Mouse (Mus musculus) midbrain, embryonic 16.5 days (tissue): ENCODE data around the gene Gm10160. TPM values are rescaled to one million over a fixed set of nuclear protein-coding genes. Genes with fewer than 3 reads are reported as not detected.

Experiments used
- ATAC-seq: fragments of 200-750 bp; cut with Nextera tagmentation; 2 replicates; pipeline ENCODE4 v1.8.0; 2017; ENCODE audit warnings: moderate TSS enrichment
- H3K27ac ChIP-seq: fragments of 300-500 bp; sonication (generic); 2 replicates; pipeline ENCODE4 v1.5.1; 2014; ENCODE audit warnings: mild to moderate bottlenecking, low read length, mixed read lengths
- H3K27me3 ChIP-seq: fragments of 300-500 bp; sonication (generic); 2 replicates; pipeline ENCODE4 v1.6.1; 2014; ENCODE audit warnings: low read depth, low read length, mixed read lengths; ENCODE audit not compliant: control insufficient read depth, insufficient read depth
- H3K36me3 ChIP-seq: fragments of 300-500 bp; sonication (generic); 2 replicates; pipeline ENCODE4 v1.6.1; 2014; ENCODE audit warnings: mild to moderate bottlenecking, low read length, moderate library complexity, mixed read lengths; ENCODE audit not compliant: control insufficient read depth, insufficient read depth
- H3K4me1 ChIP-seq: fragments of 300-500 bp; sonication (generic); 2 replicates; pipeline ENCODE4 v1.6.1; 2014; ENCODE audit warnings: mild to moderate bottlenecking, low read length, mixed read lengths; ENCODE audit not compliant: control insufficient read depth, insufficient read depth
- H3K4me2 ChIP-seq: fragments of 300-500 bp; sonication (generic); 2 replicates; pipeline ENCODE4 v1.6.1; 2014; ENCODE audit warnings: mild to moderate bottlenecking, low read length, mixed read lengths
- H3K4me3 ChIP-seq: fragments of 300-500 bp; sonication (generic); 2 replicates; pipeline ENCODE4 v1.5.1; 2014; ENCODE audit warnings: low read depth, mild to moderate bottlenecking, low read length, moderate library complexity, mixed read lengths
- H3K9ac ChIP-seq: fragments of 300-500 bp; sonication (generic); 2 replicates; pipeline ENCODE4 v1.6.1; 2014; ENCODE audit warnings: low read depth, low read length, mixed read lengths
- H3K9me3 ChIP-seq: fragments of 300-500 bp; sonication (generic); replicated peaks from 2 replicates; pipeline ENCODE4 v1.6.1; 2014; ENCODE audit warnings: mild to moderate bottlenecking, low read length, mixed read lengths; ENCODE audit not compliant: control insufficient read depth, poor library complexity, severe bottlenecking
- WGBS: fragments of 180-500 bp; shearing (Covaris S2); extraction: QIAGEN DNeasy Blood & Tissue Kit; methylation state at CpG from one replicate; pipeline ENCODE4 v1.1.7; 2014; 5-methylcytosine and 5-hydroxymethylcytosine counted together
- polyA plus RNA-seq: library from polyadenylated mRNA; unstranded; fragments of >200 nt; fragmentation: Nextera tagmentation; extraction: Ambion mirVana; gene quantifications from 2 replicates; pipeline ENCODE4 v1.2.1, GENCODE M21; 2015

Gene Gm10160
- polyA plus RNA-seq, 1 experiment from 2014 or later, result not detected

DNA sequence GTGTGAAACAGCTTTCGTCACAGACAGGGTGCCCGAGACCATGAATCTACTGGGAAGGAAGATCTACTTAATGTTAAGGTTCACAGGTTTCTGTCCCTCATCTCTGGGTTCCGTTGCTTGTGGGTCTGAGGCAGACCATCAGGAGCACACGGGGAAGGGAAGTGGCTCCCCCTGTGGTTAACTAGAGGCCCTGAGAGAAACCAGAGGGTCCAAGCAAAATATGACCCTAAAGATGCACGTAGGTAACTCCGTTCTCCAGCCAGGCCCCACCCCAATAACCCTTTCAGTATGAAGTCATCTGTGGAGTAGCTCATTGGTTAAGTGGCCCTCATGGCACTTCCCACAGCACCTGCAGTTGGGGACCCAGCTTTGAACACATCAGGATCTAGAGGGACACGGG, 6.0 kb downstream of the Gm10160 start:
- H3K9ac ChIP-seq, result no peak overlapping the region
- H3K36me3 ChIP-seq, result no peaks in the 10 kb centered on the region
- WGBS, result 90% methylated on average over 7 of the region's 7 CpGs
- no peak overlapping the region for H3K4me3 ChIP-seq
- H3K4me1 ChIP-seq, result no peaks in the 10 kb centered on the region; the same call in 1 of the 2 replicates
- no peak for ATAC-seq
- H3K27ac ChIP-seq, result no peak overlapping the region
- no peak overlapping the region for H3K4me2 ChIP-seq
- no peaks in the 10 kb centered on the region for H3K27me3 ChIP-seq
- no peaks in the 10 kb centered on the region for H3K9me3 ChIP-seq

DNA sequence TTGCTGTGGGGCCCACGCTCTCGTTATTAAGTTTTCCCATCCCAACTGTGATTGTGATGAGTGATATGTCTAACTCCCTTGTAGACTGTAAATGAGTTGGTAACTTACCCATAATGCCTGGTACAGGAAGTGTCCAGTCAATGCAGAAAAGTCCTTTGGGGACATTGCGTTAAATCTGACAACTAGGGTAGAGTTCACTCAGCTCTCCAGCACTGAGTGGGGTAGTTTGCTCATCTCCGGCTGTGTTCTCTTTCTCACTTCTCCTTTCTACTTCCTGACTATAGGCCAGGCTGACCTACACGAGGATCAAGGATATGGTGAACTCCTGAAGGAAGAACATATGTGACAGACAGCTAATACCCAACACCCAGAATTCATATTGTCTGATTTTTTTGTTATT, 6.4 kb downstream of the Gm10160 start:
- WGBS, result 87% methylated on average over 5 of the region's 5 CpGs
- Histone ChIP-seq H3K36me3 (no peaks in the 10 kb centered on the region), H3K27ac (no peak overlapping the region), H3K4me3 (no peak overlapping the region), H3K9ac (no peak overlapping the region), H3K9me3 (no peaks in the 10 kb centered on the region), H3K4me2 (no peak overlapping the region), H3K27me3 (no peaks in the 10 kb centered on the region), H3K4me1 (no peaks in the 10 kb centered on the region)
- no peak for ATAC-seq

DNA sequence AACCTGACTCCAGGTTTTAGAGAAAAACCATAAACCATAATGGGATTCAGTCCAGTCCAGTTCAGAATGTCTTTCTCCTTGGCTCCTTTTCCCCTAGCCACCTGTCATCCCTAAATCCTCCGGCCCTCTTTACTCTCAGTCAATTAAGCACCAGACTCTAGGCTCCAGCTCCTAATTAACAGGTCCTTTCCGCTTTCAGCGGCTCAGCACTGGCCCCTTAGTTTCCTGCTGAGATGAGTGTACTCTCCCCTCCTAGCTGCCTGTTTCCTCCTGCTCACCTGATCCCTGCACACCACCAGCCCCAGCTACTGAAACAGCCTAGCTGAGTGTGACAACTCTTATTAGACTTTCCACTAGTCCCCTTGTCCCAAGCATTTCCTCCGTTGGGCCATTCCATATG, 7.8 kb downstream of the Gm10160 start:
- Histone ChIP-seq H3K4me1 (no peaks in the 10 kb centered on the region), H3K4me2 (no peak overlapping the region), H3K4me3 (no peak overlapping the region), H3K9ac (no peak overlapping the region), H3K36me3 (no peaks in the 10 kb centered on the region), H3K27ac (no peak overlapping the region), H3K27me3 (no peaks in the 10 kb centered on the region), H3K9me3 (no peaks in the 10 kb centered on the region)
- WGBS, result 31% methylated on average over 4 of the region's 4 CpGs
- ATAC-seq, result no peak

DNA sequence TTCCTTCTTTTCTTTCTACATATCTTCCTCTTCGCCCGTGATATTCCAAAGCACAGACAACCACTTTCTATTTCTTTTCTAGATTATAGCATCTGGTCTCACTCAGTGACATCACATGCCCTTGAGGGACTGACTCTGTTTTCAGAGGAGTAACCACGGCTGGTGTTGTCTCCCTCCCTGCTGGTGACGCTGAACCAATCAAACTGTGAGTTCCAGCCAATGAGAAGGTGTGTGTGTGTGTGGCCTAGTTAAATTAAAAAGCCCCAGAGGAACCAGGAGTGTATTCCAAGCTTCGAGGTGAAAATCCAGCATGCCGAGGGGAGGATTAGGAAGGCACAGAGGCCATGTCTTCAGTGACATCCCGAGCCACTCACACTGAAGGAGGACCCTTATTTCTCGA, 8.6 kb downstream of the Gm10160 start:
- H3K4me3 ChIP-seq, result no peak overlapping the region
- no peak for ATAC-seq

DNA sequence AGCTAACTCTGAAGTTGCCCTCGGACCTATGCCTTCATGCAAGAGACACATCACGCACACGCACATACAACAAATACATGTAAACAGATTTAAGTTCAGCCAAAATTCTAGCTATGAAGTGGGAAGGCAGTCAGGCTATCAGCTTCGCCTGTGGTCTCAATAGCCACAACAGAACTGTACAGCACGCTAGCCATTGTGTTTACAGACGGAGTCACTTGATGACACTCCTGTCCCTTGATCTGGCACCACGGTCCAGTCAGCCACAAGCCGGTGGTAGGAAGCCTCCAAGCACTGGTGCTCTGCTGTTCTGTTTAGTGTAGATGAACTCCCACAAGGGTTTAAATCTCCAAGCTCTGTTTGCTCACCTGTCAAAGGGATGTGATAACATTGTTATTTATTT, 9.6 kb downstream of the Gm10160 start:
- no peaks in the 10 kb centered on the region for H3K27me3 ChIP-seq
- no peaks in the 10 kb centered on the region for H3K36me3 ChIP-seq
- H3K27ac ChIP-seq, result no peak overlapping the region
- H3K4me3 ChIP-seq, result no peak overlapping the region
- H3K4me1 ChIP-seq, result no peaks in the 10 kb centered on the region
- no peaks in the 10 kb centered on the region for H3K9me3 ChIP-seq
- 93% methylated on average over 8 of the region's 8 CpGs for WGBS
- no peak overlapping the region for H3K4me2 ChIP-seq
- no peak overlapping the region for H3K9ac ChIP-seq
- no peak for ATAC-seq

More for the DNA sequence above, 8.6 kb downstream of the Gm10160 start:
- Histone ChIP-seq H3K27me3 (no peaks in the 10 kb centered on the region), H3K9me3 (no peaks in the 10 kb centered on the region), H3K4me2 (no peak overlapping the region), H3K27ac (no peak overlapping the region), H3K4me1 (no peaks in the 10 kb centered on the region), H3K36me3 (no peaks in the 10 kb centered on the region), H3K9ac (no peak overlapping the region)
- 41% methylated on average over 8 of the region's 8 CpGs for WGBS

DNA sequence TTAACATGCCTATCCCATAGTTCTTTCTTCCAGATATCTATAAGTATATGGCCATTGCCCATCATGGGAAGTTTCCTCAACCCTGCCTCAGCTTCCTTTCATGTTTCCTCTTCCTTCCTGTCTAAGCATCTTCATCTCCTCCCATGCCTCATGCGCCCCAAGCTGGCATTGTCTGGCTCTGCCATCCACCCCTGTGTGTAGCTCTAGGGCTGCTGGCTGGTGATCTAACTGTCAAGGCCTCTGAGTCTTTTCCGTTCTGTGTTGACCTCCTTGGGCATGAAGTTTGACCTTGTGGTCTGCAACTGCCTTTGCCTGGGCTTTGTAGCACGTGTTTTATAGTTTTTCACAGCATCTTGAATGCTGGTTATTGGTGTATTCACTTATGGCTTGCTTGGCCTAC, 10.3 kb downstream of the Gm10160 start:
- Histone ChIP-seq H3K27ac (no peak overlapping the region), H3K9ac (no peak overlapping the region), H3K4me1 (0 out of 2 replicates have a peak, but pooled peaks cover 3% of the 10 kb centered on the region), H3K27me3 (no peaks in the 10 kb centered on the region), H3K36me3 (no peaks in the 10 kb centered on the region), H3K4me2 (no peak overlapping the region), H3K4me3 (no peak overlapping the region), H3K9me3 (no peaks in the 10 kb centered on the region)
- 83% methylated on average over 3 of the region's 3 CpGs for WGBS
- ATAC-seq, result no peak

DNA sequence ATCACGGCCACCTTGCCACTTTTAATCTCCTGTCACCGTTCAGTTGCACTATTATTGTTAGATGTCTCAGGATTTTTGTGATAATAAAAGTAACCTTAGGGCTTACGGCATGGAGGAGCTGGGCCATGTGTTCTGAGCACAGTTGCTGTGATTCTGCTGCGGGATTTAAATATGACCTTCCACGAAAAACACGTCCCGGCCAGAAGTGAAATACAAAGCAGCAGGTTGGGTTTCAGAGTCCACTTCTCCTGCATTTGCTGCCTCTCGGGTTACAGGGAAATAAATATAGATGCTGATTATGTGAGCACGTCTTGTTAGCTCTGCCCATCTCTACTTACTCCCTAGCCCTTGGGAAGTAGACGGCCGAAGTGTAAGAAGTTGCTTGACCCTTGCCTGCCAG, 10.8 kb downstream of the Gm10160 start:
- H3K9me3 ChIP-seq, result no peaks in the 10 kb centered on the region
- no peak overlapping the region for H3K4me3 ChIP-seq
- H3K27ac ChIP-seq, result no peak overlapping the region
- no peaks in the 10 kb centered on the region for H3K27me3 ChIP-seq
- H3K4me1 ChIP-seq, result 0 out of 2 replicates have a peak, but pooled peaks cover 3% of the 10 kb centered on the region
- no peak overlapping the region for H3K9ac ChIP-seq
- WGBS, result 90% methylated on average over 11 of the region's 11 CpGs
- H3K36me3 ChIP-seq, result no peaks in the 10 kb centered on the region
- ATAC-seq, result no peak
- no peak overlapping the region for H3K4me2 ChIP-seq

DNA sequence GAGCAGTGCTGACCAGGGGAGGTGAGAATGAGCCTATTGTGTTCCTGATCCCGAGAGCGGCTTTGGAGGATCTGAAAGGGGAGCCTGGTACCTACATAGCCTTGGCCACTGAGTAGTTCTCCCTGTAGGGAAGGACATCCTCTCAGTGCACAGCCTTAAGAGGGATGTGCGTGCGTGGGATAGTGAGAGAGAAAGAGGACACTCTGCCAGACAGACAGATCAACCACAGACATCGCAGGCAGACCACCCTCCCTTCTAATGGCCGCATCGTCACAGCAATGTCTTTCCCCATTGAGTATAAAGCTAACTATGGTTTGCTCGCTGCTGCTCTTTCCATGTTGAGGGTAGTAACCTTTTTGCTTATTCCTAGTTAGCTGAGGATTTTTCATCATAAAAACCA, 11.7 kb downstream of the Gm10160 start:
- Histone ChIP-seq H3K9me3 (no peaks in the 10 kb centered on the region), H3K9ac (no peak overlapping the region), H3K27me3 (no peaks in the 10 kb centered on the region), H3K36me3 (no peaks in the 10 kb centered on the region), H3K4me3 (no peak overlapping the region), H3K4me2 (no peak overlapping the region), H3K27ac (no peak overlapping the region), H3K4me1 (0 out of 2 replicates have a peak, but pooled peaks cover 3% of the 10 kb centered on the region)
- WGBS, result 68% methylated on average over 8 of the region's 8 CpGs
- no peak for ATAC-seq

DNA sequence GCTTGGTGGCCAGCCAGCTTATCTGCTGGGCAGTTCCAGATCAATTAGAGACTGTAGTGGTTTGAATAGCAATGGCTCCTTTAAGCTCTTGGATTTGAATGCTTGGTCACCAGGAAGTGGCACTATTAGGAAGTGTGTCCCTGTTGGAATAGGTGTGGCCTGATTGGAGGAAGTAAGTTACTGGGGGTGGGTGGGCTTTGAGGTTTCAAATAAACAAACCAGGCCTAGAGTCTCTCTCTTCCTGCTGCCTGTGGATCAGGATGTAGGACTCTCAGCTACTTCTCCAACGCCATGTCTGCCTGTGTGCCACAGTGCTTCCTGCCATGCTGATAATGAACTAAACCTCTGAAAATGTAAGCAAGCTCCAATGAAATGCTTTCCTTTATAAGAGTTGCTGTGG, 12.6 kb downstream of the Gm10160 start:
- H3K9me3 ChIP-seq, result no peaks in the 10 kb centered on the region
- H3K4me1 ChIP-seq, result 0 out of 2 replicates have a peak, but pooled peaks cover 3% of the 10 kb centered on the region
- no peaks in the 10 kb centered on the region for H3K36me3 ChIP-seq
- no peaks in the 10 kb centered on the region for H3K27me3 ChIP-seq
- no peak overlapping the region for H3K4me2 ChIP-seq
- no peak overlapping the region for H3K27ac ChIP-seq
- H3K4me3 ChIP-seq, result no peak overlapping the region
- WGBS, result 82% methylated on average over 1 of the region's 1 CpGs
- H3K9ac ChIP-seq, result no peak overlapping the region
- no peak for ATAC-seq
